Mouse (Mus musculus) forebrain, embryonic 12.5 days (tissue): Measurements from ENCODE around the gene Sept6. TPM values are rescaled to one million over a fixed set of nuclear protein-coding genes. Genes with fewer than 3 reads are reported as not detected.

Source experiments
- ATAC-seq: fragments of 200-750 bp; cut with Nextera tagmentation; 2 replicates; pipeline ENCODE4 v1.8.0; 2017; ENCODE audit warnings: moderate TSS enrichment; ENCODE audit not compliant: low FRiP score
- H3K27ac ChIP-seq: fragments of 300-500 bp; sonication (generic); 2 replicates; pipeline ENCODE4 v1.5.1; 2016; ENCODE audit warnings: mild to moderate bottlenecking
- H3K27me3 ChIP-seq: fragments of 300-500 bp; sonication (generic); 2 replicates; pipeline ENCODE4 v1.6.1; 2016; ENCODE audit warnings: mild to moderate bottlenecking
- H3K36me3 ChIP-seq: fragments of 300-500 bp; sonication (generic); replicated peaks from 2 replicates; pipeline ENCODE4 v1.6.1; 2016; ENCODE audit warnings: mild to moderate bottlenecking
- H3K4me1 ChIP-seq: fragments of 300-500 bp; sonication (generic); 2 replicates; pipeline ENCODE4 v1.6.1; 2016
- H3K4me2 ChIP-seq: fragments of 300-500 bp; sonication (generic); 2 replicates; pipeline ENCODE4 v1.6.1; 2016; ENCODE audit warnings: mild to moderate bottlenecking, moderate library complexity
- H3K4me3 ChIP-seq: fragments of 300-500 bp; sonication (generic); replicated peaks from 2 replicates; pipeline ENCODE4 v1.5.1; 2016; ENCODE audit warnings: mild to moderate bottlenecking
- H3K9ac ChIP-seq: fragments of 300-500 bp; sonication (generic); 2 replicates; pipeline ENCODE4 v1.6.1; 2016; ENCODE audit warnings: mild to moderate bottlenecking
- H3K9me3 ChIP-seq: fragments of 300-500 bp; sonication (generic); 2 replicates; pipeline ENCODE4 v1.6.1; 2016
- WGBS: fragments of 180-500 bp; shearing (Covaris S2); methylation state at CpG from one replicate; pipeline ENCODE4 v1.1.7; 2016; 5-methylcytosine and 5-hydroxymethylcytosine counted together
- polyA plus RNA-seq: library from polyadenylated mRNA; unstranded; fragments of >200 nt; fragmentation: Nextera tagmentation; extraction: Ambion mirVana; gene quantifications from 2 replicates; pipeline ENCODE4 v1.2.1, GENCODE M21; 2016

The Sept6 gene
- polyA plus RNA-seq, 1 experiment from 2014 or later = 45.8 TPM

DNA sequence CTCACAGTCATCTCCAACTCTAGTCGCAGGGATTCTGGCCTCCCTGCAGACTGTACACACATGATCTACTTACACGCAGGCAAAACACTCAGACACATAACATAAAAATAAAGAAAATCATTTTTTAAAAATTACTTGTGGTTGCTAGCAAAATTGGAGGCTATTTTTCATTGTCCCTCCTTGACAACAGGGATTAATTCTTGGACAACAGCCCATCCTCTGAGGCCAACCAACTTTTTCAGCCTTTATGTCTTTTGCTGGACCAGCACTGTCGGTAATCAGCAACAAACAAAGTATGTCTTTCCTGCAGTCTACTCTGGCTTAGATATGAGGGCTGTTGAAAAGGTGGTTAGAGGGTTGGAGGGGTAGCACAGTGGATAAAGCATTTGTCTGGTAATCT, 50.5 kb downstream of the Sept6 start:
- 92% methylated on average over 3 of the region's 3 CpGs for WGBS
- Histone ChIP-seq H3K9me3 (0 out of 2 replicates have a peak, but pooled peaks cover 2% of the 10 kb centered on the region), H3K27ac (no peak overlapping the region), H3K27me3 (no peaks in the 10 kb centered on the region), H3K4me2 (no peak overlapping the region), H3K9ac (no peak overlapping the region), H3K36me3 (peaks cover 8% of the 10 kb centered on the region), H3K4me1 (no peaks in the 10 kb centered on the region), H3K4me3 (no peak overlapping the region)
- ATAC-seq = no peak

DNA sequence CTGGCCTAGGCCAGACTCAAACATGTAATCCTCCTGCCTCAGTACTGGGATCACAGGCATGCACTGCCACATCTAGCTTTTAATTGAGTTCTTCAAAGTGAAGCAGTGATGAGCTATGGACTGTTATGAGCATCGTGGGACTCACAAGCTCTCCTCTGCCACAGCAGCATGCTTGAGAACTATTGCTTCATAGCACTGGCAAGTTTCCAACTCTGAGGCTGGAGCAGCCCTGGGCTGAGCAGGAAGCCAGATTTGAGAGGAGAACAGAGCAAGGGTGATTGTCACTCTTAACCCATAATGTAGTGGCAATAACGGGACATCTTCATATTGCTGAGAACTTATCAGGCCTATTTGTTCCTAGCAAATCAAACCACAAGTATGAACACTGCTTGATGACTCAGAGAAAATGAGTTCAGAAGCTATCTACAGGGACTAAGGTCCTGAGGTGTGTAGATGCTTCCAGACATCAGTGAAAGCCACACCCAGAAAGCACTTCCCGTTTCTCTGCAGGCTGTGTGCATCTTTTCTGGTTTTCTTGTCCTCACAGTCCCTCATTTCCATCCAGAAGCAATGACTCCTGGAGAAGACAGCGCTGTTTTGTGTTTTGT, 51.7 kb downstream of the Sept6 start:
- 0 out of 2 replicates have a peak, but pooled peaks cover 2% of the 10 kb centered on the region for H3K9me3 ChIP-seq
- no peak for ATAC-seq
- 82% methylated on average over 4 of the region's 4 CpGs for WGBS
- no peaks in the 10 kb centered on the region for H3K4me1 ChIP-seq
- H3K27me3 ChIP-seq = no peaks in the 10 kb centered on the region
- H3K9ac ChIP-seq = no peak overlapping the region
- H3K4me2 ChIP-seq = no peak overlapping the region
- no peak overlapping the region for H3K4me3 ChIP-seq
- no peak overlapping the region for H3K27ac ChIP-seq
- peaks cover 8% of the 10 kb centered on the region for H3K36me3 ChIP-seq

DNA sequence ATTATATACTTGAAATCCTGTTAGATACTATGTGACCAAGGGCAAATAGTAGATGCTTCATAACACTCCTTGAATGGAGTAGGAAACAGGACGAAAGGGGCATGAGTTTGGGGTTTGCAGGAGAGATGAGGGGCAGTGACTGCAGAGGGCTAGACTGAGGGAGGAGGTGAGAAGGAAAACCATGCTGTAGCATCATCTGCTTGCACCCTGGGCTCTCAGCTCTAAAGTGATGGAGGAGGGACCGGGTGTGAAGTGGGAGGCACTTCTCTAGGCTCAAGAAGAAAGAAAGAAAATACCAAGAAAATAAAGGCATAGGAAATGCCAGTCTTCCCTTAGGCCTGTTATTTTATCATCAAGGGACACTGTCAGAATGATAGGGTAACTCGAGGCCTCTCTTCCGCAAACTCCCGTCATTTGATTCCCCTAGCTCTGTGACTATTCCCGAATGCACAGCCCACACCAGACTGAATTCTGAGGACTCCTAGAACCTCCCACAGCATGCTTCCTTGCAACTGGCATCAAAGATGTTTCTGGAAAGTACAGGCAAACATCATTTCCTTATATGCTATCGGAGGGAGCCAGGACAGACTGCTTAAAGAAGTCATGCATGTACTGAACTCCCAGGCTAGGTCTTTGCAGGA, 56.1 kb downstream of the Sept6 start:
- Histone ChIP-seq H3K27me3 (no peaks in the 10 kb centered on the region), H3K4me1 (no peaks in the 10 kb centered on the region), H3K27ac (no peak overlapping the region), H3K9me3 (no peaks in the 10 kb centered on the region), H3K9ac (no peak overlapping the region), H3K36me3 (no peaks in the 10 kb centered on the region), H3K4me3 (no peak overlapping the region), H3K4me2 (no peak overlapping the region)
- WGBS = 74% methylated on average over 7 of the region's 7 CpGs
- ATAC-seq = no peak

DNA sequence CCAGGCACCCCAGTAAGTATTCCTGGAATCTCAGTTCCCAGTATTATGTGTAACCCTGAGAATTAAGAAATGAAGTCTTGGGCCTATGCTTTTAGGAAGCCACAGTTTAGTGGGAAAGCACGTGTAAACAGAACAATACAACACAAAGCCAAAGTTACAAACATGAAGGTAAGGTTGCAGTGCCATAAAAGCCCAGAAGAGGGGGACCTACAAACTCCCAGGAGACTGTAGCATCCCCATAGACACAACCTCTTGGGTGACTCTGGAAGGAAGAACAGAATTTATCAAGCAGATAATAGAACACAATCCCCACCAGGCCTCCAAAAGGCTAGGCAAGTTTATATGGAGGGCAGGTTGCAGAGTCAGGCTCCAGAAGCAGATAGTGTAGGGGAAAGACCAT, 61.0 kb downstream of the Sept6 start:
- H3K4me1 ChIP-seq = no peaks in the 10 kb centered on the region
- no peak overlapping the region for H3K9ac ChIP-seq
- no peak overlapping the region for H3K4me3 ChIP-seq
- WGBS = 40% methylated on average over 1 of the region's 1 CpGs
- no peak for ATAC-seq
- H3K4me2 ChIP-seq = no peak overlapping the region
- H3K27ac ChIP-seq = no peak overlapping the region
- no peaks in the 10 kb centered on the region for H3K9me3 ChIP-seq
- H3K36me3 ChIP-seq = no peaks in the 10 kb centered on the region
- no peaks in the 10 kb centered on the region for H3K27me3 ChIP-seq

DNA sequence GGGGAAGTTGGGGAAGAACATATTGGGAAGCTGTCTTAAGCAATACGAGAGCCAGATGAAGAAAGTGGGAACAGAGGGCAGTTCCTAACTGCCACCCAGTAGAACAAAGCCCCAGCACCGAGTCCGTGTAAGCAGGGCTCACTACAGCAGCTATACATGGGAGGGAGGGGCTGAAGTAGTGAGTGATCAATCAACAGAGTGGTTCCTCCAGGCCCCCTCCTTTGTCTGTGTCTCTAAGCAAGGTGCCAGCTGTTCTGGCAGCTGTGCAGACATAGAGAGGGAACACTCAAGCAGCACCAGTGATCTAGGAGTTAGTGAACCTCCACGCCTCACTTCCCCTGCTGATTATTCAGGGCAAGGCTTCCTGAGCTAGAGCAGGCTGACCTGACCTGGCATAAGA, 61.9 kb downstream of the Sept6 start:
- no peaks in the 10 kb centered on the region for H3K9me3 ChIP-seq
- WGBS = 83% methylated on average over 4 of the region's 4 CpGs
- H3K27me3 ChIP-seq = no peaks in the 10 kb centered on the region
- no peak overlapping the region for H3K4me3 ChIP-seq
- no peaks in the 10 kb centered on the region for H3K36me3 ChIP-seq
- ATAC-seq = no peak
- no peak overlapping the region for H3K4me2 ChIP-seq
- H3K27ac ChIP-seq = no peak overlapping the region
- no peak overlapping the region for H3K9ac ChIP-seq
- no peaks in the 10 kb centered on the region for H3K4me1 ChIP-seq

DNA sequence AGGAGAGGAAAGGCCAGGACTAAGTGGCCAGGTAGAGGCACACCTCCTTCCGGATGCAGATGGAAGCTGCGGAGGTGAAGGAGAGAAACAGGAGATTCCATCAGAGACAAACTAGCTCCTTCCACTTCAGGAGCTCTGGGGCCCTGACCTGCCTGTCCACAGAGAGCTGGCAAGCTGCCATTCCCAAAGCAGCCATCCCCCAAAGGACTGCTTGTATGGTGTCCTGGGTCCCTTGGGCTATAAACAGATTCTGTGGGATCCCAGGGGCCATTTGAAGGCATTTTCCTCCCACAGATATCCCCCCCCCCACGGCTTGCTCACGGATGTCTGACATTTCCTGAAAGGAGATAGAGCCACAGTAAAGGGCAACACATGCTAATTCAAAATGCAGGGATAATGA, 62.8 kb downstream of the Sept6 start:
- Histone ChIP-seq H3K4me3 (no peak overlapping the region), H3K4me2 (no peak overlapping the region), H3K9me3 (no peaks in the 10 kb centered on the region), H3K4me1 (no peaks in the 10 kb centered on the region), H3K27me3 (no peaks in the 10 kb centered on the region), H3K27ac (no peak overlapping the region), H3K36me3 (no peaks in the 10 kb centered on the region), H3K9ac (no peak overlapping the region)
- ATAC-seq = no peak
- 85% methylated on average over 4 of the region's 4 CpGs for WGBS

DNA sequence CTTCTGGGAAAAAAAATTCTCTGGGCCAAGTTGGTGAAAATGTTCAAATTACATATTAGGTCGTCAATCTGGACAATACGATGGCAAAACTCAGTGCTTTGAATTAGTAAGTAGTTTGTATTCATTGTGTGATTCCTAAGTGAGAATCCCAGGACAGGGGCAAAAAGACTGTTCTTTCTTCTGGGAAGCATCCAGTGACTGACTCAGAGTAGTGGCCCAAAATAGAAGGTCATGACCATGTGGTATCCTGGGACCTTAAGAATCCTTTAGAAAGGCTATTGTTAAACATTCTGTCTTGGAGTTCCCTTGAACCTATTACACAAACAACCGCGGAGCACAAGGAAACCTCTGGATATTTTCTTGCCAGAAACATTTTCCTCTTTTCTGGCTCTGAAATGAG, 70.2 kb downstream of the Sept6 start:
- Histone ChIP-seq H3K36me3 (no peaks in the 10 kb centered on the region), H3K27ac (no peak overlapping the region), H3K27me3 (no peaks in the 10 kb centered on the region), H3K9me3 (no peaks in the 10 kb centered on the region), H3K4me1 (no peaks in the 10 kb centered on the region), H3K4me2 (no peak overlapping the region), H3K4me3 (no peak overlapping the region), H3K9ac (no peak overlapping the region)
- 90% methylated on average over 4 of the region's 4 CpGs for WGBS
- no peak for ATAC-seq

DNA sequence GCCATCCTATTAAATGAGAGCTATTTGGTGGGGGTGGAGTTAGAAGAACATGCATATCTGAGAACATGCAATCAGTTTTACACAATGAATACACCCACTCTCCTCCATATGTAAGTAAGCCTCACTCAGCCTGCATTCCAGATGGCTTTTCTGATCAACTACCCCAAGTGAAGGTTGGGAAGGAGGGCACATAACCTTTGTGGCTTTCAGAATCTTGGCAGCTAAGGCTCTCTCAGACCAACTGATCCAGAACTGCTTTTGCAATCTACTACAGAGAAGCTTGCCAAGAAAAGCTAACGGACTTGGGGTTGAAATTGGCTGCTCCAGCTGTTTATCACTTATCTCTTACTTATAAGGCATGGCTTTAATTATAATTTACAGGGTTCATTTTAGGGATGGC, 73.8 kb downstream of the Sept6 start:
- H3K9me3 ChIP-seq = no peaks in the 10 kb centered on the region
- WGBS = 97% methylated on average over 1 of the region's 1 CpGs
- H3K4me3 ChIP-seq = no peak overlapping the region
- H3K9ac ChIP-seq = no peak overlapping the region
- H3K36me3 ChIP-seq = no peaks in the 10 kb centered on the region
- H3K4me1 ChIP-seq = no peaks in the 10 kb centered on the region
- H3K4me2 ChIP-seq = no peak overlapping the region
- H3K27ac ChIP-seq = no peak overlapping the region
- ATAC-seq = no peak
- no peaks in the 10 kb centered on the region for H3K27me3 ChIP-seq

DNA sequence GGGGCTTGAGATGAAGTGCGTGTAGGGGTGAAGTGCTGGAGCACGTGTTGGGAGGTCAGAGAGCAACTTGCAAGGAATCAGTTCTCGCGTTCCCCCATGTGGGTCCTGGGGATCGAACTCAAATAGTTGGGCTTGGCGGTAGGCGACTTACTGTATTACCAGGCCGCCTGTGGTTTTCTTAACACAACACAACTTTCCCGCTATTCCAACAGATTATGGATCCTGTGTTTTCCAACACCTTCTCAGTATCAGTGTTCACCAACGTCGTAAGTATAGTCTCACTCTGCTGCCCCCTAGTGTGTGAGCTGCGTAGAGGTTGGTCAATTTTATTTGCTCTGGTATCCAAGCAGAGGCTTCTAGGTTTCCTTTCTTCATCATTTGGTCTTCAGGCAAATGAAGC, 80.3 kb downstream of the Sept6 start:
- H3K9ac ChIP-seq = no peak overlapping the region
- H3K27ac ChIP-seq = no peak overlapping the region
- 45% methylated on average over 12 of the region's 12 CpGs for WGBS
- H3K9me3 ChIP-seq = no peaks in the 10 kb centered on the region
- no peaks in the 10 kb centered on the region for H3K27me3 ChIP-seq
- H3K36me3 ChIP-seq = no peaks in the 10 kb centered on the region
- H3K4me1 ChIP-seq = no peaks in the 10 kb centered on the region
- no peak overlapping the region for H3K4me2 ChIP-seq
- ATAC-seq = no peak
- H3K4me3 ChIP-seq = no peak overlapping the region

DNA sequence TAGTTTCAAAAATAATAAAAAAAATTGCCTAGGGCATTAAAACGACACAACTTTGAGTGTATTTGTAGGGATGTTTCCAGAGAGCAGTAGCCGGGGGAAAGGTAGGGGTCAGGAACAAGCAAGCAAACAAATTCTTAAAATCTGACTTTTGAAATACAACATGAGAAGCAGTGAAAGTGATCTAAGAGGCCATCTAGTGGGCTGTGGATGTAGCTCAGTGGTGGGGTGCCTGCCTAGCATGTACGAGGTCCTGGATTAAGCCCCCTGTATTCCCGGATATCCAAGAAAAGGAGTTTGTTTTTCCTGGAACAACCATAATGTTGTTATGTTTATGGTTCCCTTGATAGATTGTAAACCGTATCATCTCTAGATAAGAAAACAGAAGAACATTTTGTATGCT, 85.1 kb downstream of the Sept6 start:
- no peak for ATAC-seq
- H3K27me3 ChIP-seq = no peaks in the 10 kb centered on the region
- no peak overlapping the region for H3K4me2 ChIP-seq
- H3K9me3 ChIP-seq = no peaks in the 10 kb centered on the region
- no peaks in the 10 kb centered on the region for H3K4me1 ChIP-seq
- no peak overlapping the region for H3K9ac ChIP-seq
- H3K4me3 ChIP-seq = no peak overlapping the region
- 46% methylated on average over 5 of the region's 5 CpGs for WGBS
- no peaks in the 10 kb centered on the region for H3K36me3 ChIP-seq
- no peak overlapping the region for H3K27ac ChIP-seq

DNA sequence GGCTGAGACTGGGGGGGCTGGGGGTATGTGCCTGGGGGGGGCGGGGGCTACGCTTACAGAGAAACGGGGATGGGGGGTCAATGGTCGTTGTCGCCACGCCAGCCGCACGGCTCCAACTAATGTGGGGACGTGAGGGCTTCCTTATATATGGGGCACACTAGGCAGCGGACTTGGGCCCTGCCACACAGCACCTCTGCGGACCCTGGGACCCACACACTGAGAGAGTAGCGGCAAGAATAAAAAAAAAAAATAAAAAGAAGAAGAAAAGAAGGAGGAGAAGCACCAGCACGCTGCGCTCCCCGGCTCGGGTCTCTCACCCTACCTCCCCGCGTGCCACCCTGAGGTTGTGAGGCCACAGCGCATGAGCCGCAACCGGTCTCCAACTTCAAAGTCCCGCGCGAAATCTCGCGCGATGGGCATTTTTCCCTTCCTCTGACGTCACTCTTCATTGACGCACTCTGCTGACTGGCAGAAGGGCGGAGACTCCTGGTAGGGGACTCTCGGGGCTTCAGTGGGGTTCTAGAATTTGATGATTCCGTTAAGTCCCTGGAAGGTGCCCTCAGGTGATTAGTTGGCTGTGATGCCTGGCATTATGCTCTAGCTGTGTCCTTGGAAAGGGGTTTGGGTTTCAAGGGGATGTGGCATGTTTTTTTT, 88.4 kb downstream of the Sept6 start:
- Histone ChIP-seq H3K27ac (peak overlapping the region; percentile 77), H3K4me2 (peak overlapping the region; percentile 58), H3K9ac (peak overlapping the region; percentile 68), H3K4me3 (peak overlapping the region; percentile 58), H3K9me3 (no peaks in the 10 kb centered on the region), H3K27me3 (no peaks in the 10 kb centered on the region), H3K36me3 (no peaks in the 10 kb centered on the region), H3K4me1 (no peaks in the 10 kb centered on the region)
- 14% methylated on average over 31 of the region's 32 CpGs for WGBS
- peak; percentile 93 for ATAC-seq

DNA sequence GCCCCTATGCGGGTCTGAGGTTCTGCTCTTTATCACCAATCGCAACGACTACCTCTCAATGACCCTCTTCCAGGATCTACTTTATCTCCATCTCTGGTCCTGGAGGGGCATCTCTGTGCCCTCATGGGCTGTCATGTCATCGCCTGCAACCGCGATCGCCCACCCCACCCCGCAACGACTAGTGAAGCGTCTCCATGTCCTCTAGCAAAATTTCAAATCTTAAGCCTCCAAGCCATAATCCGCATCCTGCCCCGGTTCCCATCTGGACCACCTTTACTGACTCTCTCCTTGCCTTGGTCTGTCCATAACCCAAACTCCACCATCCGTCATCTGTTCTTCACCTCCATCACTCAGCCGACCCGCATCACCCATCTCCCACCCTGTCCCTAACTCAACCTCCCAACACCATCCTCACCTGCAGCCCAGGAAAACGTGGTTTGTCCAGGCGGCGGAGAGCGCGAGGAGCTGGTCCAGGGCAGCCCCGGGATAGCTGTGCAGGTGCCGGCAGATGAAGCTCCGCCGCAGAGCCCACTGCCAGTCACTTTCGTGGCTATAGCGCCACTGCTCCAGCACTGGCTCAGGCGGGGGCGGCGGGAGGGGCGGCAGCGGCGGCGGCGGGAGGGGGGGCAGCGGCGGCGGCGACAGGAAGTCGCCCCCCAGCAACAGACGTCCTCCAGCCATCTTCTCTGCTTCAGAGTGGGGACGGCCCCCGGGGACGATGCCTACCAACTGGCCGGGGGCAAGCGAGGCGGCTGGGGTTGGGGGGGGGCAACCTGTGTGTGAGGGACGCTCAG, 89.1 kb downstream of the Sept6 start, which contains the start of gene Nkrf:
Gene Nkrf (minus strand): TSS at position 579 of the 794 bp plus-strand sequence.
- H3K9me3 ChIP-seq = no peaks in the 10 kb centered on the region
- peak within 1 kb of the TSS; percentile 58 for H3K4me2 ChIP-seq
- no peaks in the 10 kb centered on the region for H3K36me3 ChIP-seq
- peak within 1 kb of the TSS; percentile 77 for H3K27ac ChIP-seq
- WGBS = 22% methylated on average over 27 of the region's 47 CpGs
- peak within 1 kb of the TSS; percentile 68 for H3K9ac ChIP-seq
- peak; percentile 81 for ATAC-seq
- H3K27me3 ChIP-seq = no peaks in the 10 kb centered on the region
- no peaks in the 10 kb centered on the region for H3K4me1 ChIP-seq
- peak within 1 kb of the TSS; percentile 58 for H3K4me3 ChIP-seq
